Mouse (Mus musculus) bone marrow macrophage, adult 2 months (primary cell): ENCODE data around the gene Hspa14.

Source experiments
- CTCF ChIP-seq: IDR thresholded peaks from 2 replicates; pipeline ENCODE4 v1.5.1; 2012; ENCODE audit warnings: low read depth, mild to moderate bottlenecking, low read length, moderate library complexity
- POLR2A ChIP-seq: IDR thresholded peaks from 2 replicates; pipeline ENCODE4 v1.6.1; 2012; ENCODE audit warnings: mild to moderate bottlenecking, low read depth, low read length, borderline replicate concordance

DNA sequence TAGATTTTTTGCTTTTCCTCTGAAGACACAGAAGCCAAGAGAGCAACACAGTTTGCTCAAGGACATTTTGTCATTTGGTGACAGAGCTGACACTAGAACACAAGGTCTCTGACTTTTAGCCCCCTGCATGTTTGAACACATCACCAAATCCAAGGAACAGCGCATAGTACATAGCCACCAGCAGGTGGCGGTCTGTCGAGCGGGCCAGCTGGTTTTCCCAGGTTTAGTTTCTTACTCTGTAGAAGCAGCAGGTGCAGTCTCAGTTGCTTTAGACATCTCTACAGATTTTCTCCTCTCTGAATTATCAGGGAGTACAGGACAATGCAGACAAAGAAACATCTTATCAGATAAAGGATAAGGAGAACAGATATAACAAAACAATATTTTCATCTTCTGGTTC lies 34.0 kb upstream of the Hspa14 start:
- TF ChIP-seq CTCF (peak; percentile 88), POLR2A (no peak)
